Mouse (Mus musculus): Measurements from ENCODE around the gene Stxbp3.

- TF ChIP-seq GATA1 (IDR thresholded peaks at IDR 0.05; ENCODE audit: low read length) (no peak), TAL1 (IDR thresholded peaks at IDR 0.05; ENCODE audit: low read length) (no peak)
Measured at GRCm38 (mm10) chr3:108756131-108756530, 84.2 kb downstream of the Stxbp3 start.

Measured in erythroblast, embryonic 14.5 days (primary cell).